Mouse (Mus musculus): ENCODE measurements at regions not wholly inside any gene's neighbourhood (a gene's known extent, or its start where the extent isn't known, plus 50 kb on each side); places are given as distances from the start of the nearest gene placed in this dataset.

DNA sequence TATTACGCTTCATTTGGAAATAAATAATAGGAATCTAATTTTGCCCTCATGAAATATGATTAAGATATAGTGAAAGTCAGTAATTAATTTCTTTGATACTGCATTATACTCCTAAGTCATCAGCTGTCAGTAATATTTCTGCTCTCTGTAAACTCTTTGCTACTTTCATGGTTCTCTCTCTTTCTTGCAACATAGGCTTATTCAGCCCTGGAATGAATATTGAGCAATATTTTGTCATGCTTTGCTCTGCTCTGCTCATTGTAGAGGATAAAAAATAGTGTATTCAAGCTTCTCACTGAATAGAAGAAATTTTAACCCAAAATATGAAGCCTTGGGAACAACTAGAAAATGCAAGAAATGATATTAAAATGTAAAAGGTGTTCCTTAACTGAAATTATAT is 306.1 kb upstream of the C030005K15Rik start:
- DNase-seq (ENCODE audit: low spot score in 2 of 2), result no peak

DNA sequence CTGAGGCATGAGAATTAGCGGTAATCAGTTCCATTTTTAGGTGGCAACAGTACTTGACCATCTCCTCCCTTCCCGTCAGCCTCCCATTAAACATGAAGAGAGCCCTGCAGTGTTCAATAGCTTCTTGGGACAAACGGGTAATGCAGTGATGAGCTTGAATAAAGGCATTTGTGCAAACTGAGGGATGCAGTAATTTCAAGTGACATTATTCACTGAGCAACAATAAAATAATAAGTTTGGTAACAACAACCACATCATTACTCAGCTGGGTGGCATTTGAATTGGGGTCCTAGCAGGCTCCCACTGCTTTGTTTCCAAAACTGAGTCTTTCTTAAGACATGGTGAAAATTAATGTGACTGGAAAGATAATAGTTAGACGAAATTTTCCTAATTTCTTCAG is 315.2 kb upstream of the C030005K15Rik start:
- DNase-seq (ENCODE audit: low spot score in 2 of 2), result no peak

- DNase-seq (ENCODE audit: low spot score in 2 of 2), result no peak
Observed at GRCm38 (mm10) chr10:98043873-98044272, 317.3 kb upstream of the C030005K15Rik start.

DNA sequence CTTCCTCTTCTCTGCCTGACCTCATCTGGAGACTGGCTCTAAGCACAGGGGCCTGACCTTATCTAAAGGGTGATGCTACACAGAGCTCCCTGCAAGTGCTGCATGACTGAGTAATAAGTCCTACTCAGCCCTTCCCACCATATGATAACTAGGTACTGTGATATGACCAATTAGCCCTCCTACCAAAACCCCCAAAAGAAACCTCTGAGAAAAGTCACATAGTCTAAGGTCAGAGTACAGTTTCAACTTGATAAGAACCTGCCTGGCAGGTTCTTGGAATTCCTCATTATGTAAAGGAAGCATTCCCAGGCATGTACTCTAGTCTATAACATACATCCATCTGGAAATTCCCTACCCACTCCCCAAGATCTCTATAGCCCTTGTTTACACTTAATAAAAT is 318.0 kb upstream of the C030005K15Rik start:
- no peak for DNase-seq (ENCODE audit: low spot score in 2 of 2)

DNA sequence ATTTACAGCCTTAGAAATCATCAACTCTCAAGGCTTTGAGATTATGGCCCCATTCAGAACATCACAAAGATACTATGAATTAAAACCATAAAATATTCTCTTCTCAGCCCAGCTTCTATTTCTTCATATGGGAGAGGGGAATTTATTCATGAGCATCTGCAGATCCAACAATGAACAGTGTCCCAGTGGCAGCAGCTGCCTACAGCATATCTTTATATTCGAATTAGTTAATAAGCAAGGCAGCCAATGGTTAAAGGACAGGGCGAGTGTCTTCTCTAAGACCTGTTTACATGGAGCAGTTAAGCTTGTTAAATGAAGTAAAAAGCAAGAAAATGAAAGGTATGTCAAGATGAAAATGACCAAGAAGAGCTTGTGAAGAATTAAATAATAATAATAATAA is 346.9 kb upstream of the C030005K15Rik start:
- DNase-seq (ENCODE audit: low spot score in 2 of 2), result no peak

GRCm38 (mm10) chr10:98084881-98085280 is 358.3 kb upstream of the C030005K15Rik start:
- DNase-seq (ENCODE audit: low spot score in 2 of 2), result no peak

DNA sequence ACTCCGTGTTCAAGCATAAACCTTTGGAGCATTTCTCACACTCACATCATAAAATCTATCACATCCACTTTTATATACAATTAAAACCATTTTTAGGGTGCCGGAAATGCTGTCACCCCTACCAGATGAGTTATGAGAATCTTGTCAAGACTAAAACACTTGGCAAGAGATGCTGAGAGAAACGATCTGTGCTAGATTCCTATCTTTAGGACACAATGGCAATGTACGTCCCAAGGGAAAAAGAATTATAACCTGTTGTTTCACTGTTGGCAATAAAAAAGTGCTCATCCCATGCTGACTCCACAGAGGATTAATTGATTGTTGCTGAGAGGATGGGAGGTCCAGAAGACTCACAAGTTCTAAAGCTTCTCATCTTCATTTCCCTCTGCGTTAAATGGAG is 389.7 kb upstream of the C030005K15Rik start:
- no peak for DNase-seq (ENCODE audit: low spot score in 2 of 2)

- no peak for DNase-seq (ENCODE audit: low spot score in 2 of 2)
Observed at GRCm38 (mm10) chr10:98125713-98126112, 399.2 kb upstream of the C030005K15Rik start.

GRCm38 (mm10) chr10:98135026-98135425 is 408.5 kb upstream of the C030005K15Rik start:
- DNase-seq (ENCODE audit: low spot score in 2 of 2), result peak; percentile 7 to 24

DNA sequence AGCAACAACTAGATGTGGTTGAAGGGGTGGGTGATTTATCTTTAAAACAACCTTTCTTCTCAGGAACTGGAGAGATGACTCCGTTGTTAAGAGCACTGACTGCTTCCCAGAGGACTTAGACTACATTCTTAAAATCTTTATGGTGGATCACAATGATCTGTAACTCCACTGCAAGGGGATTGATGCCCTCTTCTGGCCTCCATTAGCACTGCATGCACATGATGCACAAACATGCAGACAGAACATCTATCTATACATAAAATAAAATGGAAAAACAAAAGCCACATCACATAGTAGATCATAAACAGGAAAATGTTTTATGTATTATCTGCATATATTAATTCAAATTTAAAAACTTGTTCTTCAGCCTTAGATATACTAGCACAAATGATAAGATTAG is 419.2 kb upstream of the C030005K15Rik start:
- DNase-seq (ENCODE audit: low spot score in 2 of 2), result no peak

- DNase-seq (ENCODE audit: low spot score in 2 of 2), result peak in 1 of 2 experiments; percentile 15
Observed at GRCm38 (mm10) chr10:98146998-98147863, 420.7 kb upstream of the C030005K15Rik start.

GRCm38 (mm10) chr10:98155982-98156381 is 429.4 kb upstream of the C030005K15Rik start:
- no peak for DNase-seq (ENCODE audit: low spot score in 2 of 2)

DNA sequence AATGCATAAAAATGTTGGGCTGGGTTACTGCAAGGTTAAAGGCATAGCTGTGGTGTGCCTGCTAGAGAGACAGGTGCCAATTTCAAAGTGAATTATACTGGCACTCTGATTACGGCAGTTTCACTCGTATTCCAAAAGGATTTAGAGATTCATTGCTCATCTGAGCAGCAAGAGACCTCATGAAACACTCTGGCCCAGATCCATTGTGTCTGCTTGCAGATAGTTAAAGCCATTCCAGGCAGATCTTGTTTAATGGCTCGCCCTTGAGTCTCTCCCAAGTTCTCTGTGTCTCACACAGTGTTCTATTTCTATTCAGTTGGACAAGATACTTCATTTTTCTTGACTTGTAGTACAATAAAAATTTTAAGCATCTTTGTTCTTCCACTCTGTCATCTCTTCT is 459.1 kb upstream of the C030005K15Rik start:
- no peak for DNase-seq (ENCODE audit: low spot score in 2 of 2)

GRCm38 (mm10) chr10:98196852-98197251 is 470.3 kb upstream of the C030005K15Rik start:
- no peak for DNase-seq (ENCODE audit: low spot score in 2 of 2)

GRCm38 (mm10) chr10:98210246-98210645 is 483.7 kb upstream of the C030005K15Rik start:
- peak; percentile 8 to 69 for DNase-seq (ENCODE audit: low spot score in 2 of 2)

- peak; percentile 8 to 58 for DNase-seq (ENCODE audit: low spot score in 2 of 2)
Observed at GRCm38 (mm10) chr10:98212876-98213587, 486.5 kb upstream of the C030005K15Rik start.

DNA sequence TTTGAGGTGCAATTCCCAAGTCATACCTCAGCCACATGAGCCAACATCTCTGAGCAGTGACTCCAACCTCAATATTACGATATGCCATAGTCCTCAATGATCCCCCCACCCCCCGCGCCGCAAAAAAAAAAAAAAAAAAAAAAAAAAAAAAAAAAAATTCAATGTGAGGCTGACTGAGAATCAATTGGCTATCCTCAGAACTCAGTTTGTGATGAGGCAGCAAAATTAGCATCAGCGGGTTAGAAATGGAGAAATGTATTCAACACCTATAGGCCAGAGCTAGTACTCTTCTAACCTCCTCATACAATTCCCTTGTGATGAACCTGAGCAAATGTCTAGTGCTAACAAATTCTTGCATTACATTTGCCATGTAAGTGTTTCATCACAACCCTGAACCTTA is 504.5 kb upstream of the C030005K15Rik start:
- no peak for DNase-seq (ENCODE audit: low spot score in 2 of 2)

- no peak for DNase-seq (ENCODE audit: low spot score in 2 of 2)
Observed at GRCm38 (mm10) chr10:98231705-98232235, 505.2 kb upstream of the C030005K15Rik start.

- DNase-seq (ENCODE audit: low spot score in 2 of 2), result peak in 1 of 2 experiments; percentile 11
Observed at GRCm38 (mm10) chr10:98248311-98248710, 521.8 kb upstream of the C030005K15Rik start.

DNA sequence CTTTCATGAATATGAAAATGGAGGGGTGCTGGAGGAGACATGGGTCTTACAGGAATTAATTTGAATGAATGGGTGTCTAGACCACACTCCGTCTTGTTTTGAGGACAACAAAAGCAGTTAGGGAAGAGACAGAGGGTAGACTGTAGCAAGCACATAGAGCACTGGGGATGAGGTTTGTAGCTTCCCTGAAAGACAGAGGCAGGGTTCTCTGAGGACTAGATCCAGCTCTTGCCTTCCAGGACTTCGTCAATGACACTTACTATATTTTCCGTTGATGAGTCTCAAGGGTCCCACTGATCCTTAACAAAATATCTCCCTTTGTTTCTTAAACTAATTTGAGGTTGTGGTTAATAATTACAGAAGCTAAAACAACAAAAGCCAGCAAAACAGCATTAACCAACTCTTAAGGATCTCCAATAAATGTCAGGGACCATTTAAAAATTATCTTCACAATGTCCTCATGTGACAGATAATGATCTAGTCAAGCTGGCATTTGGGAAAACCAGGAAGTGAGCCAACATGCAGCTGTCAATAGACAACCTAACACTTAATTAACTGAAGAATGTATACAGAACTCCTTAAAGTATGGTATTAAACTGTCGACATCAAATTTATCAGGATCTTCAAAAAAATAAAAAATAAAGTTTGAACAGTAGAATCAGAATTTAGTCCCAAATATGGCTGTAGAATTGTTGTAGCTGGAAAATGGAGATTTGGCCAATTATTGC is 531.6 kb upstream of the C030005K15Rik start:
- no peak for DNase-seq (ENCODE audit: low spot score in 2 of 2)

GRCm38 (mm10) chr10:98259283-98259682 is 532.7 kb upstream of the C030005K15Rik start:
- DNase-seq (ENCODE audit: low spot score in 2 of 2), result no peak

Measured in layer of hippocampus, adult 18-20 months (tissue).